Mouse (Mus musculus) heart, embryonic 11.5 days (tissue): ENCODE measurements at regions not wholly inside any gene's neighbourhood (a gene's known extent, or its start where the extent isn't known, plus 50 kb on each side); places are given as distances from the start of the nearest gene placed in this dataset.

Source experiments
- ATAC-seq: fragments of 200-750 bp; cut with Nextera tagmentation; replicated peaks from 2 replicates; pipeline ENCODE4 v1.8.0; 2017; ENCODE audit warnings: moderate library complexity; ENCODE audit not compliant: insufficient number of reproducible peaks, low FRiP score, low TSS enrichment
- H3K27ac ChIP-seq: fragments of 300-500 bp; sonication (generic); 2 replicates; pipeline ENCODE4 v1.5.1; 2014; ENCODE audit warnings: mild to moderate bottlenecking, low read depth, low read length
- H3K27me3 ChIP-seq: fragments of 300-500 bp; sonication (generic); 2 replicates; pipeline ENCODE4 v1.6.1; 2014; ENCODE audit warnings: mild to moderate bottlenecking, low read length, mixed read lengths; ENCODE audit not compliant: control insufficient read depth, insufficient read depth
- H3K36me3 ChIP-seq: fragments of 300-500 bp; sonication (generic); 2 replicates; pipeline ENCODE4 v1.6.1; 2014; ENCODE audit warnings: mild to moderate bottlenecking, low read length, moderate library complexity, mixed read lengths; ENCODE audit not compliant: control insufficient read depth, insufficient read depth
- H3K4me1 ChIP-seq: fragments of 300-500 bp; sonication (generic); 2 replicates; pipeline ENCODE4 v1.6.1; 2014; ENCODE audit warnings: low read length; ENCODE audit not compliant: control insufficient read depth, insufficient read depth
- H3K4me2 ChIP-seq: fragments of 300-500 bp; sonication (generic); 2 replicates; pipeline ENCODE4 v1.6.1; 2014; ENCODE audit warnings: mild to moderate bottlenecking, moderate library complexity
- H3K4me3 ChIP-seq: fragments of 300-500 bp; sonication (generic); 2 replicates; pipeline ENCODE4 v1.5.1; 2014; ENCODE audit warnings: low read depth, low read length
- H3K9ac ChIP-seq: fragments of 300-500 bp; sonication (generic); 2 replicates; pipeline ENCODE4 v1.6.1; 2014; ENCODE audit warnings: mild to moderate bottlenecking, low read depth, low read length, moderate library complexity
- H3K9me3 ChIP-seq: fragments of 300-500 bp; sonication (generic); replicated peaks from 2 replicates; pipeline ENCODE4 v1.6.1; 2016; ENCODE audit warnings: low read length; ENCODE audit not compliant: control insufficient read depth
- WGBS: fragments of 180-500 bp; shearing (Covaris S2); extraction: QIAGEN DNeasy Blood & Tissue Kit; methylation state at CpG from one replicate; pipeline ENCODE4 v1.1.7; 2014; ENCODE audit not compliant: insufficient replicate concordance; 5-methylcytosine and 5-hydroxymethylcytosine counted together

DNA sequence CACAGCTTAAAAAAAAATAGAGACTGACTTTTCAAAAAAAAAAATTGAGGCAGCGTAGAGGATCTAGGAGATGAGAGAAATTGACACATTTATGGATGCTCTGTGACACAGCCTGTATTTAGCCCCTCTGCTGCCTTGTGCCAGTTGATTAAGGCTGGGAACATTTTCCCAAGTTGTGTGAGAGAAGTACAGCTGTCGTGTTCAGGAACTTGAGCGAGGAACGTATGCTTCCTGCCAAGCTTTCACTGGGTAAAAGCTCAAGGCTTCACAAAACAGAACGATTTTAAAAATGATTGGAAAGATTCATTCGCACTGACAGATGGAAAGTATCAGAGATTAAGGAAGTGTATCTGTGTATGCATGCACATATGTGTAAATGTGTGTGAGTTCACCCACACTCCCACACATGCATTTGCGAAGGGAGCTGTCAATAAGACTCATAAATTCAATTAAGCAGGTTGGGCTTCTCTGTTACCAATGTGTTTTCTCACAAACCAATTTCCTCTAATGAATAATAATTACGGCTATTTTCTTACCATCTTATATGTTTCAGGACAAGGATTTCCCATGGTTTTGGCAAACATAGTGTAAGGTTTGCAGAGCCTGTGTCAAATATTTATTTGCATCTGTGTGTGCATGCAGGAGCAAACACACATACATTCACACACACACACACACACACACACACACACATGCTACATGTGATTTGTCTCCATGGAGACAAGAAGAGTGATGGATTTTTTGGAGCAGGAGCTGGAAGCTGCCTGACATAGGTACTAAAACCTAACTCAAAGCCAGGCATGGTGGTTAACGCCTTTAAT is 662.9 kb upstream of the Kirrel3 start:
- H3K9me3 ChIP-seq: no peaks in the 10 kb centered on the region
- no peak overlapping the region for H3K9ac ChIP-seq
- H3K4me1 ChIP-seq: no peaks in the 10 kb centered on the region
- H3K36me3 ChIP-seq: no peaks in the 10 kb centered on the region
- WGBS: 80% methylated on average over 9 of the region's 9 CpGs
- H3K4me3 ChIP-seq: no peak overlapping the region
- H3K27me3 ChIP-seq: no peaks in the 10 kb centered on the region
- no peak overlapping the region for H3K27ac ChIP-seq
- ATAC-seq: no peak
- no peak overlapping the region for H3K4me2 ChIP-seq

- Histone ChIP-seq H3K27ac (no peak overlapping the region), H3K4me3 (no peak overlapping the region), H3K4me2 (no peak overlapping the region), H3K9ac (no peak overlapping the region), H3K4me1 (no peaks in the 10 kb centered on the region), H3K27me3 (no peaks in the 10 kb centered on the region), H3K9me3 (no peaks in the 10 kb centered on the region), H3K36me3 (no peaks in the 10 kb centered on the region)
- ATAC-seq: no peak
- 81% methylated on average over 4 of the region's 4 CpGs for WGBS
Observed at GRCm38 (mm10) chr9:33826116-33826515, 659.6 kb upstream of the Kirrel3 start.

DNA sequence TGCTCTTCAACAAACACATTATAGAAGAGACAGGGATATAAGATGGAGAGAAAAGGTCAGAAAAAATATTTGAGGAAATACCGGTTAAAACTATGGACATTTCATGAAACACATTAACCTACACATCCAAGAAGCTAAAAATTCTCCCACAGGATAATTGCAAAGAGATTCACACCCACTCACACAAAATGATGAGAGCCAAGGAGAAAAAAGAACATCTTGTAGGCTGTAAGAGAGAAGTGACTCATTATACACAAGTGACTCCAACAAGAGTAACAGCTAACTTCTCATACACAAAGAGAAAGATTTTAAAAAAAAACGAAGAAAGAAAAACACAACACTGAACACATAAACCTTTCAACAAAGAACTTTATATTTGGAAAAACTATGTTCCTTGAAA is 658.3 kb upstream of the Kirrel3 start:
- Histone ChIP-seq H3K9me3 (no peaks in the 10 kb centered on the region), H3K27ac (no peak overlapping the region), H3K27me3 (no peaks in the 10 kb centered on the region), H3K4me3 (no peak overlapping the region), H3K4me1 (no peaks in the 10 kb centered on the region), H3K4me2 (no peak overlapping the region), H3K36me3 (no peaks in the 10 kb centered on the region), H3K9ac (no peak overlapping the region)
- ATAC-seq: no peak
- 70% methylated on average over 2 of the region's 2 CpGs for WGBS

DNA sequence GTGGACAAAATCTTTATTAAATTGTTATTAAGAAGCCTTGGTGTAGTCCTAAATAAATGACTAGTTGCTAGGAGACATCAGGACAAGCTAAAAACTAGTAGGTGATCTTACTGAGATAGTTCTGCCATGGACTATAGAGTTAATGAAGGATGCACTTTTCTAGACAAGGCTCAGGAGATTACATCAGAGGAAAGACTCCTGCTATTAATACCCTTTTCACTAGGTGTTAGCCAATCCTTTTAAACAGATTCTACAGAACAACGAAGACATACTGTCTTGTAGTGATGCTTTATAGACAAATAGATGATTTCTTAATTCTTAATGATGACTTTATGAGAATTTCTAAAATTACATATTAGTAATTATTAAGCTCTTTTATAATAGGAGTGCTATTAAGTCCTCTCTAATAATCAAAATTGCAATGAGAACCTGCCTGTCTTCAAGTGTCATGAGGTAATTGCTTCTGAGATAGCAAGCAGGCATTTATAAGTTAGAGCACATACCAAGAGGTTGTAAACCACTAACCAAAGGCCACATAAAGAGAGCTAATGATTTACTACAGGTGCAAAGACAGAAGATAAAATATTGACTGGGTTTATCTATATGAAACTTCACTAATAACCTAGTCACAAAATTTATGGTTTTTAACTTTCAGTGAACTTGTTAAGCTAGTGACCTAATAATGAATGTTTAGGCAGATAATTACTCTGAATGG is 647.9 kb upstream of the Kirrel3 start:
- H3K9ac ChIP-seq: no peak overlapping the region
- no peaks in the 10 kb centered on the region for H3K27me3 ChIP-seq
- no peak overlapping the region for H3K4me3 ChIP-seq
- H3K4me1 ChIP-seq: no peaks in the 10 kb centered on the region
- H3K36me3 ChIP-seq: no peaks in the 10 kb centered on the region
- ATAC-seq: no peak
- no peak overlapping the region for H3K27ac ChIP-seq
- H3K9me3 ChIP-seq: no peaks in the 10 kb centered on the region
- no peak overlapping the region for H3K4me2 ChIP-seq
- WGBS: 60% methylated on average over 1 of the region's 1 CpGs

DNA sequence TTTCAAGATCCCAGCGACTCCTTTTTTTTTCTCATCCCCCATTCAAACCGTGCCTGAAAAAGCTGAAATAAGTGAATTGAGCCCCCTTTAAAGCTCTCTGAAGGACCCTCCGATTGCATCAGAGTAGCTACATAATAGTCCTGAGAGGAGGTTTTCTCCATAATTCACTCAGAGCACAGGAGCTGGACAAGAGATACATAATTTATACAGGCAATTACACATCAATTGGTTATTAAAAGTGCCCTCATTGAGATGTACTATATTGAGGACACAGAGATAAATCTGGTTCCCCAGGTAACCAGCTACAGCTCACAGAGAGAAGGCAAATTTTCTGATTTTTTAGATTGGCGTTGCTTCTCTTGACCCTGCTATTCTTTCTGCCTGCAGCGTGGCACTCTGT is 636.1 kb upstream of the Kirrel3 start:
- H3K27me3 ChIP-seq: no peaks in the 10 kb centered on the region
- H3K4me1 ChIP-seq: no peaks in the 10 kb centered on the region
- ATAC-seq: no peak
- H3K9ac ChIP-seq: no peak overlapping the region
- no peaks in the 10 kb centered on the region for H3K9me3 ChIP-seq
- WGBS: 78% methylated on average over 5 of the region's 5 CpGs
- no peak overlapping the region for H3K4me2 ChIP-seq
- no peak overlapping the region for H3K27ac ChIP-seq
- no peaks in the 10 kb centered on the region for H3K36me3 ChIP-seq
- no peak overlapping the region for H3K4me3 ChIP-seq

- Histone ChIP-seq H3K9me3 (no peaks in the 10 kb centered on the region), H3K4me1 (no peaks in the 10 kb centered on the region), H3K36me3 (no peaks in the 10 kb centered on the region), H3K27me3 (no peaks in the 10 kb centered on the region), H3K4me2 (no peak overlapping the region), H3K9ac (no peak overlapping the region), H3K27ac (no peak overlapping the region), H3K4me3 (no peak overlapping the region)
- 64% methylated on average over 7 of the region's 7 CpGs for WGBS
- no peak for ATAC-seq
Observed at GRCm38 (mm10) chr9:33850024-33850423, 635.7 kb upstream of the Kirrel3 start.

DNA sequence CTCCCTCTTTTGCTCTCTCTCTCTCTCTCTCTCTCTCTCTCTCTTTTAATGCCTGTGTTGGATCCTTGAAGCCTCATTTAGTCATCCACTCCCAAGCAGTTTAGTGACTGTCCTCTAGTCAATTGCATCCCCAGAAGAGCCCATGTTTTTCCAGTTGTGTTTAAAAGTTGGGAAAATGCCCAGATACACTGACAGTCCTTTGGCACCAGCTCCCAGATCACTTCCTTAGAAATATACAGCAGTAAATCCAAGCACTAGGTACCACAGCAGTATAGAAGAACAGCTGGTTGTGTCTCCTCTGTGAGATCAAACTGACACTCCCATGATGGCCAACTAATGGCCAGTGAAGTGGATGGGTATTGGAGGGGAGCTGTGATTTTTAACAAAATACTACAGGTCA is 634.7 kb upstream of the Kirrel3 start:
- H3K9ac ChIP-seq: no peak overlapping the region
- ATAC-seq: no peak
- no peak overlapping the region for H3K27ac ChIP-seq

GRCm38 (mm10) chr9:33856169-33856568 is 629.5 kb upstream of the Kirrel3 start:
- 35% methylated on average over 2 of the region's 2 CpGs for WGBS
- H3K4me2 ChIP-seq: no peak overlapping the region
- H3K27me3 ChIP-seq: no peaks in the 10 kb centered on the region
- ATAC-seq: no peak
- no peak overlapping the region for H3K4me3 ChIP-seq
- no peaks in the 10 kb centered on the region; the same call in 1 of the 2 replicates for H3K4me1 ChIP-seq
- H3K27ac ChIP-seq: no peak overlapping the region
- no peaks in the 10 kb centered on the region for H3K9me3 ChIP-seq
- H3K36me3 ChIP-seq: no peaks in the 10 kb centered on the region
- H3K9ac ChIP-seq: no peak overlapping the region

More for the DNA sequence above, 634.7 kb upstream of the Kirrel3 start:
- H3K36me3 ChIP-seq: no peaks in the 10 kb centered on the region
- H3K4me2 ChIP-seq: no peak overlapping the region
- H3K4me3 ChIP-seq: no peak overlapping the region
- H3K9me3 ChIP-seq: no peaks in the 10 kb centered on the region
- no peaks in the 10 kb centered on the region for H3K27me3 ChIP-seq
- no peaks in the 10 kb centered on the region for H3K4me1 ChIP-seq

- Histone ChIP-seq H3K9ac (no peak overlapping the region), H3K27me3 (no peaks in the 10 kb centered on the region), H3K4me2 (no peak overlapping the region), H3K27ac (no peak overlapping the region), H3K36me3 (no peaks in the 10 kb centered on the region), H3K9me3 (no peaks in the 10 kb centered on the region), H3K4me1 (no peaks in the 10 kb centered on the region; the same call in 1 of the 2 replicates), H3K4me3 (no peak overlapping the region)
- no peak for ATAC-seq
- WGBS: 33% methylated on average over 5 of the region's 5 CpGs
Observed at GRCm38 (mm10) chr9:33858511-33858910, 627.2 kb upstream of the Kirrel3 start.
